Mouse (Mus musculus): ENCODE measurements around the gene Rbfox2. TPM values are rescaled to one million over a fixed set of nuclear protein-coding genes. Genes with fewer than 3 reads are reported as not detected.

The Rbfox2 gene
- polyA plus RNA-seq, 1 experiment from 2014 or later = 69.4 TPM

DNA sequence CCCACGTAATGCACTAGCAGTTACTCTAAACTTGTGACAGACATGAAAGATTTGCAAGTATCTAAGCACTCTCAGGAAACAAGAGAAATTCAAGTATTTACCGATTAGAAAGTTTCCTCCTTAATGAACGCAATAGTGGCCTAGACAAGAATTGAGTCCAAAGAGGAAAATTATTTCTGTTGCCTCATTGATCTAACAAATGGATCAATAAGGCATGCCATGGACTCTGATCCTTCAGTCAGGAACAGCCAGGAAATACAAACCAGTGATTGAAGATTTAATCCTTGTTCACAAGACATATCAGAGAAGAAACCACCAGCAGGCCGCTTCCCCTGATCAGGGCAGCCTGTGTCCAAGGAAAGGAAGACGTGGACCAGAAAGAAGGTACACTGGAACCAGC lies 164.0 kb downstream of the Rbfox2 start:
- no peak for ATAC-seq (ENCODE audit: insufficient number of reproducible peaks, low FRiP score, low TSS enrichment, low read depth)
- no peak overlapping the region for H3K4me3 ChIP-seq (replicated peaks)
- 89% methylated on average over 5 of the region's 5 CpGs for WGBS
- no peak overlapping the region for H3K4me2 ChIP-seq (replicated peaks)
- H3K9me3 ChIP-seq (replicated peaks) = no peaks in the 10 kb centered on the region
- no peak overlapping the region for H3K9ac ChIP-seq
- H3K4me1 ChIP-seq = peaks cover 50% of the 10 kb centered on the region
- H3K27me3 ChIP-seq = no peaks in the 10 kb centered on the region
- H3K27ac ChIP-seq (replicated peaks) = no peak overlapping the region
- no peaks in the 10 kb centered on the region for H3K36me3 ChIP-seq

- H3K4me3 ChIP-seq (replicated peaks) = no peak overlapping the region
- WGBS = 75% methylated on average over 6 of the region's 6 CpGs
- H3K9ac ChIP-seq = no peak overlapping the region
- no peak overlapping the region for H3K27ac ChIP-seq (replicated peaks)
- no peaks in the 10 kb centered on the region for H3K27me3 ChIP-seq
- no peaks in the 10 kb centered on the region for H3K36me3 ChIP-seq
- H3K4me1 ChIP-seq = peaks cover 50% of the 10 kb centered on the region
- H3K4me2 ChIP-seq (replicated peaks) = no peak overlapping the region
- no peaks in the 10 kb centered on the region for H3K9me3 ChIP-seq (replicated peaks)
- ATAC-seq (ENCODE audit: insufficient number of reproducible peaks, low FRiP score, low TSS enrichment, low read depth) = no peak
These were observed 164.5 kb downstream of the Rbfox2 start for GRCm38 (mm10) chr15:77142352-77142751.

GRCm38 (mm10) chr15:77141711-77142110 lies 165.1 kb downstream of the Rbfox2 start:
- ATAC-seq (ENCODE audit: insufficient number of reproducible peaks, low FRiP score, low TSS enrichment, low read depth) = no peak
- no peak overlapping the region for H3K4me3 ChIP-seq (replicated peaks)
- H3K4me1 ChIP-seq = peaks cover 46% of the 10 kb centered on the region
- 72% methylated on average over 4 of the region's 4 CpGs for WGBS
- H3K9ac ChIP-seq = no peak overlapping the region
- H3K27ac ChIP-seq (replicated peaks) = 0 out of 2 replicates have a peak overlapping the region, but pooled peaks have one; percentile 17
- H3K4me2 ChIP-seq (replicated peaks) = no peak overlapping the region
- H3K27me3 ChIP-seq = no peaks in the 10 kb centered on the region
- no peaks in the 10 kb centered on the region for H3K9me3 ChIP-seq (replicated peaks)
- no peaks in the 10 kb centered on the region for H3K36me3 ChIP-seq

DNA sequence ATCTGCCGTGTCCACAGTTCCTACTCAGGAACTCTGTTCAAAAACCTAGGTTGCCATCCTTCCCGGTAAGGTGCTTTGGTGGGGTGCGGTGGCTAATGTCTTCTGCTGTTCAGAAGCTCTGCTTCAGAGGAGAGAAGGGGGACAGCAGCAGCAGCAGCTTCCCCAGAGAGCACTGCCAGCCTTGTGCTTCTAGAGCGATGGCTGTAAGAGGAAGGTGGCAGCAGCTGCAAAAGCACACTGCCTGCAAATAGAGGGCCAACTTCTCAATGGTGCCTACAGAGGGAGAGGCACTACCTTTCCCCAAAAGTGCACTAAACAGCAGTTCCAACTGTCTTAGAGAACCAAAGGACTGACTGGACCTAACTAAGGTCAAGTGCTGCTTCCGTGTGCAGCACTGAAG lies 168.5 kb downstream of the Rbfox2 start:
- 76% methylated on average over 5 of the region's 5 CpGs for WGBS
- Histone ChIP-seq H3K27me3 (no peaks in the 10 kb centered on the region), H3K4me2 (replicated peaks) (no peak overlapping the region), H3K36me3 (peaks cover 16% of the 10 kb centered on the region), H3K4me3 (replicated peaks) (no peak overlapping the region), H3K27ac (replicated peaks) (no peak overlapping the region), H3K4me1 (peaks cover 33% of the 10 kb centered on the region), H3K9ac (no peak overlapping the region), H3K9me3 (replicated peaks) (no peaks in the 10 kb centered on the region; the same call in 1 of the 2 replicates)
- no peak for ATAC-seq (ENCODE audit: insufficient number of reproducible peaks, low FRiP score, low TSS enrichment, low read depth)

DNA sequence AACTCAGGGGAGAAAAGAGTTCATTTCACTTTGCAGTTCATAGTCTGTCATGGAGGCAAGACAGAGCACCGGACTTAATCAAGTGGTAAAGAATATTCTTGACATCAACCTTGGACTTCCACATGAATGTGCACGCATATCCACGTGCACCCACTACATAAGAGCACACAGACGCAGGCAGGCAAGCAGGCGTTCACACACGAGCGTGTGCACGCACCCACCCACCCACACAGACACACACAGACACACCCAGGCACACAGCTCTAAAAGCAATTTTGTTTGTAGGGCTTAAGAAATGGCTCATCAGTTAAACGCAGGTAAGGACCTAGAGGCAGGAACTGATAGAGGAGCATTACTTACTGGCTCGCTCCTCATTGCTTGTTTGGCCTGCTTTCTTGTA lies 172.3 kb downstream of the Rbfox2 start:
- no peak overlapping the region for H3K4me3 ChIP-seq (replicated peaks)
- H3K9ac ChIP-seq = no peak overlapping the region
- 97% methylated on average over 10 of the region's 10 CpGs for WGBS
- H3K27ac ChIP-seq (replicated peaks) = no peak overlapping the region
- peaks cover 38% of the 10 kb centered on the region for H3K36me3 ChIP-seq
- no peaks in the 10 kb centered on the region; the same call in 1 of the 2 replicates for H3K9me3 ChIP-seq (replicated peaks)
- no peak for ATAC-seq (ENCODE audit: insufficient number of reproducible peaks, low FRiP score, low TSS enrichment, low read depth)
- H3K4me2 ChIP-seq (replicated peaks) = no peak overlapping the region
- no peaks in the 10 kb centered on the region for H3K27me3 ChIP-seq
- peaks cover 6% of the 10 kb centered on the region; the same call in 1 of the 2 replicates for H3K4me1 ChIP-seq

- 63% methylated on average over 8 of the region's 8 CpGs for WGBS
- no peaks in the 10 kb centered on the region; the same call in 1 of the 2 replicates for H3K9me3 ChIP-seq (replicated peaks)
- H3K4me1 ChIP-seq = no peaks in the 10 kb centered on the region
- no peak overlapping the region for H3K27ac ChIP-seq (replicated peaks)
- no peak overlapping the region for H3K4me3 ChIP-seq (replicated peaks)
- no peaks in the 10 kb centered on the region for H3K27me3 ChIP-seq
- H3K4me2 ChIP-seq (replicated peaks) = no peak overlapping the region
- no peak overlapping the region for H3K9ac ChIP-seq
- peaks cover 41% of the 10 kb centered on the region for H3K36me3 ChIP-seq
- no peak for ATAC-seq (ENCODE audit: insufficient number of reproducible peaks, low FRiP score, low TSS enrichment, low read depth)
These were observed 177.7 kb downstream of the Rbfox2 start for GRCm38 (mm10) chr15:77129154-77129553.

- no peak for ATAC-seq (ENCODE audit: insufficient number of reproducible peaks, low FRiP score, low TSS enrichment, low read depth)
- H3K4me1 ChIP-seq = 0 out of 2 replicates have a peak, but pooled peaks cover 4% of the 10 kb centered on the region
- H3K36me3 ChIP-seq = peaks cover 41% of the 10 kb centered on the region
- H3K9ac ChIP-seq = no peak overlapping the region
- H3K9me3 ChIP-seq (replicated peaks) = no peaks in the 10 kb centered on the region
- H3K4me3 ChIP-seq (replicated peaks) = no peak overlapping the region
- H3K4me2 ChIP-seq (replicated peaks) = no peak overlapping the region
- 85% methylated on average over 2 of the region's 2 CpGs for WGBS
- H3K27me3 ChIP-seq = no peaks in the 10 kb centered on the region
- no peak overlapping the region for H3K27ac ChIP-seq (replicated peaks)
These were observed 179.1 kb downstream of the Rbfox2 start for GRCm38 (mm10) chr15:77127737-77128136.

GRCm38 (mm10) chr15:77126674-77127073 lies 180.1 kb downstream of the Rbfox2 start:
- 89% methylated on average over 3 of the region's 3 CpGs for WGBS
- no peak for ATAC-seq (ENCODE audit: insufficient number of reproducible peaks, low FRiP score, low TSS enrichment, low read depth)
- Histone ChIP-seq H3K36me3 (peaks cover 30% of the 10 kb centered on the region), H3K4me1 (peaks cover 7% of the 10 kb centered on the region; the same call in 1 of the 2 replicates), H3K9me3 (replicated peaks) (no peaks in the 10 kb centered on the region), H3K27me3 (no peaks in the 10 kb centered on the region), H3K9ac (no peak overlapping the region), H3K27ac (replicated peaks) (no peak overlapping the region), H3K4me3 (replicated peaks) (no peak overlapping the region), H3K4me2 (replicated peaks) (no peak overlapping the region)

DNA sequence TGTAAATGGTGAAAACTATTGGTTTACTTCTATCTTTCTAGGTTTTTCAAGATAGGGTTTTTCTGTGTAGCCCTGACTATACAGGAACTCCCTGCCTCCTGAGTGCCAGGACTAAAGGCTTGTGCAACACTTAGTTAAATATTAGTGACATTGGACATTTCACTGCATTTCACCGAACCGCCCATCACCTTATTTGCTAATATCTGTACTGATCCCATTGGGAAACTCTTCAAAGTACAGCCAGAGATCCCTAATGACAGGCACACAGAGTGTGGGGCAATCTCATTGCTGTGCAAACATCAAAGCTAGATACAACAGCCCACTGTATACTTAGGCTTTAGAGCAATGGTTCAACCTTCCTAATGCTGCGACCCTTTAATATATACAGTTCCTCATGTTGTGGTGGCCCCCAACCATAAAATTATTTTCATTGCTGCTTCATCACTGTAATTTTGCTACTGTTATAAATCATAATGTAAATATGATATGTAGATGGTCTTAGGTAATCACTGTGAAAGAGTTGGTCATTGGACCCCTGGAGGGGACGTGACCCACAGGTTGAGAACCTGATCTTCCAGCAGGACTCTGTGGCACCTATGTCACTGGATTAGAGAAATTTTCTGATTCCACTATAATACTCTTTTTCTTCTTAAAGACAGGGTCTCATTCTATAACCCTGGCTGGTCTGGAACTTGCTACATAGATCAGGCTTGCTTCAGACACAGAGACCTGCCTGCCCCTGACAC lies 182.3 kb downstream of the Rbfox2 start:
- WGBS = 92% methylated on average over 4 of the region's 4 CpGs
- Histone ChIP-seq H3K4me1 (peaks cover 7% of the 10 kb centered on the region; the same call in 1 of the 2 replicates), H3K27me3 (no peaks in the 10 kb centered on the region), H3K4me3 (replicated peaks) (no peak overlapping the region), H3K9ac (no peak overlapping the region), H3K36me3 (peaks cover 19% of the 10 kb centered on the region; the same call in 1 of the 2 replicates), H3K4me2 (replicated peaks) (no peak overlapping the region), H3K9me3 (replicated peaks) (no peaks in the 10 kb centered on the region), H3K27ac (replicated peaks) (no peak overlapping the region)
- ATAC-seq (ENCODE audit: insufficient number of reproducible peaks, low FRiP score, low TSS enrichment, low read depth) = no peak

DNA sequence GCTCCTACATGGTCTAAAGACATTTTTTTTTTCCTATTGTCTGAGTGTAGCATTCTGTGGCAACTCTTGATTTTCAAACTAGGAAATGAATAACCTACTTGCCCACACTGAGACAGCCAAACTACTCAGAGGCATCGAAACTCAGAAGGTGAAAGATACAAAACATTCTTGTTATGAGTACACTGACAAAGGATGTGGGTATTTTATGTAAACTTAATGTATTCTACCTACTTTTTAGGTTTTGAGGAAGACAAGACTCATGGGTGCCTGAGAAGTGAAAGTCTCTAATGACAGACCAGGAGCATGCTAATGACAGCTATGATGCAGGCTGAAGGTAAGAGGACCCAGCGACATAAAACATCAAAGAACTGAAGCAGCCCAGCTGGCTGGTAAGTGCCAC lies 184.0 kb downstream of the Rbfox2 start:
- no peak overlapping the region for H3K27ac ChIP-seq (replicated peaks)
- H3K36me3 ChIP-seq = peaks cover 12% of the 10 kb centered on the region; the same call in 1 of the 2 replicates
- peaks cover 7% of the 10 kb centered on the region; the same call in 1 of the 2 replicates for H3K4me1 ChIP-seq
- 79% methylated on average over 2 of the region's 2 CpGs for WGBS
- H3K9ac ChIP-seq = no peak overlapping the region
- H3K4me2 ChIP-seq (replicated peaks) = no peak overlapping the region
- no peaks in the 10 kb centered on the region for H3K27me3 ChIP-seq
- no peaks in the 10 kb centered on the region for H3K9me3 ChIP-seq (replicated peaks)
- no peak overlapping the region for H3K4me3 ChIP-seq (replicated peaks)
- no peak for ATAC-seq (ENCODE audit: insufficient number of reproducible peaks, low FRiP score, low TSS enrichment, low read depth)

GRCm38 (mm10) chr15:77122208-77122607 lies 184.6 kb downstream of the Rbfox2 start:
- ATAC-seq (ENCODE audit: insufficient number of reproducible peaks, low FRiP score, low TSS enrichment, low read depth) = no peak
- no peak overlapping the region for H3K9ac ChIP-seq
- H3K4me1 ChIP-seq = peaks cover 7% of the 10 kb centered on the region; the same call in 1 of the 2 replicates
- no peaks in the 10 kb centered on the region for H3K9me3 ChIP-seq (replicated peaks)
- no peaks in the 10 kb centered on the region for H3K27me3 ChIP-seq
- H3K27ac ChIP-seq (replicated peaks) = no peak overlapping the region
- 80% methylated on average over 6 of the region's 6 CpGs for WGBS
- H3K4me2 ChIP-seq (replicated peaks) = no peak overlapping the region
- H3K36me3 ChIP-seq = 0 out of 2 replicates have a peak, but pooled peaks cover 10% of the 10 kb centered on the region
- H3K4me3 ChIP-seq (replicated peaks) = no peak overlapping the region

DNA sequence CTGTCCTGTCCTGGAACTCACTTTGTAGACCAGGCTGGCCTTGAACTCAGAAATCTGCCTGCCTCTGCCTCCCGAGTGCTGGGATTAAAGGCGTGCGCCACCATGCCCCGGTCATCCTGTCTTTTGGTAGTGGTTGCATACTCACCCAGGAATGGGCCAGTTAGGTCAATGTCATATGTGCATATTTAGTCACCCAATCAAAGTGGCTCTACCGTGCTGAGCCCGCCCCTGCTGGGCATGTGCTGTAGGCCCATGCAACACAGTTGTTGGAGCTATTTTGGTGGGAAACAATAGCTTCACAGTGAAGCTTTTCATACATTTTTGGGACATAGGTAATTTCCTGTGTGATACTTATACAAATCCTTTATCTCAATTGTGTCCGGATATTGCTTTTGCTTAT lies 187.1 kb downstream of the Rbfox2 start:
- no peak overlapping the region for H3K9ac ChIP-seq
- H3K27ac ChIP-seq (replicated peaks) = no peak overlapping the region
- H3K27me3 ChIP-seq = no peaks in the 10 kb centered on the region
- H3K4me3 ChIP-seq (replicated peaks) = no peak overlapping the region
- H3K9me3 ChIP-seq (replicated peaks) = no peaks in the 10 kb centered on the region
- no peak overlapping the region for H3K4me2 ChIP-seq (replicated peaks)
- peaks cover 16% of the 10 kb centered on the region for H3K36me3 ChIP-seq
- no peak for ATAC-seq (ENCODE audit: insufficient number of reproducible peaks, low FRiP score, low TSS enrichment, low read depth)
- WGBS = 96% methylated on average over 7 of the region's 7 CpGs
- H3K4me1 ChIP-seq = peaks cover 7% of the 10 kb centered on the region; the same call in 1 of the 2 replicates

Measured in embryonic facial prominence, embryonic 15.5 days (tissue).